Mouse (Mus musculus): Measurements from ENCODE around the gene Smoc2. TPM values are rescaled to one million over a fixed set of nuclear protein-coding genes. Genes with fewer than 3 reads are reported as not detected.

Gene Smoc2
- polyA plus RNA-seq (2012), result 0.10 and 0.24 TPM in 2 replicates

GRCm38 (mm10) chr17:14279177-14279965 is at the start of gene Smoc2:
Gene Smoc2 (plus strand): TSS chr17:14279506.
- H3K9me3 ChIP-seq (ENCODE audit: control insufficient read depth, low read length), result peaks cover 3% of the 10 kb centered on the region; the same call in 1 of the 2 replicates
- no peaks in the 10 kb centered on the region for H3K36me3 ChIP-seq (ENCODE audit: control insufficient read depth)
- H3K4me1 ChIP-seq (ENCODE audit: control insufficient read depth), result peaks cover 8% of the 10 kb centered on the region
- peak within 1 kb of the TSS; percentile 60 for H3K4me3 ChIP-seq (replicated peaks)
- peaks cover 88% of the 10 kb centered on the region for H3K27me3 ChIP-seq (ENCODE audit: control insufficient read depth)
- TF ChIP-seq GATA1 (IDR thresholded peaks at IDR 0.05; ENCODE audit: low read length) (no peak), TAL1 (IDR thresholded peaks at IDR 0.05; ENCODE audit: low read length) (no peak)

- Histone ChIP-seq H3K36me3 (ENCODE audit: control insufficient read depth) (no peaks in the 10 kb centered on the region), H3K4me1 (ENCODE audit: control insufficient read depth) (peaks cover 3% of the 10 kb centered on the region; the same call in 1 of the 2 replicates), H3K9me3 (ENCODE audit: control insufficient read depth, low read length) (no peaks in the 10 kb centered on the region), H3K4me3 (replicated peaks) (no peak overlapping the region), H3K27me3 (ENCODE audit: control insufficient read depth) (peaks cover 6% of the 10 kb centered on the region)
- TF ChIP-seq TAL1 (IDR thresholded peaks at IDR 0.05; ENCODE audit: low read length) (no peak), GATA1 (IDR thresholded peaks at IDR 0.05; ENCODE audit: low read length) (no peak)
Measured at GRCm38 (mm10) chr17:14230698-14231430, 48.4 kb upstream of the Smoc2 start.

- Histone ChIP-seq H3K4me1 (ENCODE audit: control insufficient read depth) (peaks cover 3% of the 10 kb centered on the region; the same call in 1 of the 2 replicates), H3K36me3 (ENCODE audit: control insufficient read depth) (no peaks in the 10 kb centered on the region), H3K9me3 (ENCODE audit: control insufficient read depth, low read length) (no peaks in the 10 kb centered on the region), H3K27me3 (ENCODE audit: control insufficient read depth) (peaks cover 6% of the 10 kb centered on the region), H3K4me3 (replicated peaks) (no peak overlapping the region)
- no peak for TF ChIP-seq TAL1 (IDR thresholded peaks at IDR 0.05; ENCODE audit: low read length)
Measured at GRCm38 (mm10) chr17:14232629-14233028, 46.7 kb upstream of the Smoc2 start.

GRCm38 (mm10) chr17:14233658-14234057 is 45.6 kb upstream of the Smoc2 start:
- Histone ChIP-seq H3K4me1 (ENCODE audit: control insufficient read depth) (peaks cover 3% of the 10 kb centered on the region; the same call in 1 of the 2 replicates), H3K36me3 (ENCODE audit: control insufficient read depth) (no peaks in the 10 kb centered on the region), H3K27me3 (ENCODE audit: control insufficient read depth) (peaks cover 6% of the 10 kb centered on the region), H3K4me3 (replicated peaks) (no peak overlapping the region), H3K9me3 (ENCODE audit: control insufficient read depth, low read length) (no peaks in the 10 kb centered on the region)
- no peak for TF ChIP-seq GATA1 (IDR thresholded peaks at IDR 0.05; ENCODE audit: low read length)
- no peak for TF ChIP-seq TAL1 (IDR thresholded peaks at IDR 0.05; ENCODE audit: low read length)

GRCm38 (mm10) chr17:14234774-14235389 is 44.4 kb upstream of the Smoc2 start:
- peaks cover 3% of the 10 kb centered on the region; the same call in 1 of the 2 replicates for H3K4me1 ChIP-seq (ENCODE audit: control insufficient read depth)
- H3K36me3 ChIP-seq (ENCODE audit: control insufficient read depth), result no peaks in the 10 kb centered on the region
- TF ChIP-seq GATA1 (IDR thresholded peaks at IDR 0.05; ENCODE audit: low read length) (no peak), TAL1 (IDR thresholded peaks at IDR 0.05; ENCODE audit: low read length) (no peak)

GRCm38 (mm10) chr17:14237134-14237533 is 42.2 kb upstream of the Smoc2 start:
- no peak for TF ChIP-seq TAL1 (IDR thresholded peaks at IDR 0.05; ENCODE audit: low read length)
- no peak for TF ChIP-seq GATA1 (IDR thresholded peaks at IDR 0.05; ENCODE audit: low read length)
- Histone ChIP-seq H3K9me3 (ENCODE audit: control insufficient read depth, low read length) (no peaks in the 10 kb centered on the region), H3K36me3 (ENCODE audit: control insufficient read depth) (no peaks in the 10 kb centered on the region), H3K27me3 (ENCODE audit: control insufficient read depth) (peaks cover 5% of the 10 kb centered on the region), H3K4me3 (replicated peaks) (no peak overlapping the region), H3K4me1 (ENCODE audit: control insufficient read depth) (peaks cover 3% of the 10 kb centered on the region; the same call in 1 of the 2 replicates)

More at GRCm38 (mm10) chr17:14234774-14235389, 44.4 kb upstream of the Smoc2 start:
- Histone ChIP-seq H3K9me3 (ENCODE audit: control insufficient read depth, low read length) (no peaks in the 10 kb centered on the region), H3K27me3 (ENCODE audit: control insufficient read depth) (peaks cover 6% of the 10 kb centered on the region), H3K4me3 (replicated peaks) (no peak overlapping the region)

GRCm38 (mm10) chr17:14239960-14240359 is 39.3 kb upstream of the Smoc2 start:
- Histone ChIP-seq H3K9me3 (ENCODE audit: control insufficient read depth, low read length) (no peaks in the 10 kb centered on the region), H3K4me3 (replicated peaks) (no peak overlapping the region), H3K36me3 (ENCODE audit: control insufficient read depth) (no peaks in the 10 kb centered on the region), H3K27me3 (ENCODE audit: control insufficient read depth) (peaks cover 9% of the 10 kb centered on the region), H3K4me1 (ENCODE audit: control insufficient read depth) (no peaks in the 10 kb centered on the region)
- TF ChIP-seq GATA1 (IDR thresholded peaks at IDR 0.05; ENCODE audit: low read length), result no peak
- TF ChIP-seq TAL1 (IDR thresholded peaks at IDR 0.05; ENCODE audit: low read length), result no peak

GRCm38 (mm10) chr17:14242634-14243033 is 36.7 kb upstream of the Smoc2 start:
- Histone ChIP-seq H3K4me1 (ENCODE audit: control insufficient read depth) (no peaks in the 10 kb centered on the region), H3K27me3 (ENCODE audit: control insufficient read depth) (peaks cover 15% of the 10 kb centered on the region), H3K9me3 (ENCODE audit: control insufficient read depth, low read length) (no peaks in the 10 kb centered on the region), H3K36me3 (ENCODE audit: control insufficient read depth) (no peaks in the 10 kb centered on the region), H3K4me3 (replicated peaks) (no peak overlapping the region)
- no peak for TF ChIP-seq GATA1 (IDR thresholded peaks at IDR 0.05; ENCODE audit: low read length)
